Mouse (Mus musculus) cortical plate, adult 2 months (tissue): ENCODE results near the gene Sipa1.

ENCODE experiments used
- CTCF ChIP-seq: fragments of 200-500 bp; IDR thresholded peaks from 2 replicates; pipeline ENCODE4 v1.5.1; 2011; ENCODE audit warnings: mild to moderate bottlenecking, control low read depth, low read length; ENCODE audit not compliant: insufficient read depth; ENCODE audit errors: extremely low read depth
- POLR2A ChIP-seq: fragments of 200-500 bp; IDR thresholded peaks from 2 replicates; pipeline ENCODE4 v1.6.1; 2011; ENCODE audit warnings: mild to moderate bottlenecking, low read length, control low read depth; ENCODE audit not compliant: insufficient read depth; ENCODE audit errors: extremely low read depth

- TF ChIP-seq CTCF (no peak), POLR2A (no peak)
Observed at GRCm38 (mm10) chr19:5685861-5686260, 22.4 kb upstream of the Sipa1 start.
